Mouse (Mus musculus) MEL (cell line): ENCODE results near the gene Zfp217. TPM values are rescaled to one million over a fixed set of nuclear protein-coding genes. Genes with fewer than 3 reads are reported as not detected.

Source experiments
- DNase-seq: peaks from one replicate; pipeline ENCODE4 v3.0.0; 2011; ENCODE audit warnings: low read depth, low spot score
- H3K27ac ChIP-seq: 2 replicates; pipeline ENCODE4 v1.5.1; 2012; ENCODE audit warnings: low read depth, mild to moderate bottlenecking, control low read depth, low read length, moderate library complexity; ENCODE audit not compliant: control insufficient read depth
- H3K27me3 ChIP-seq, 2 experiments: fragments of 150-350 bp in 1 of 2; sonication (generic) in 1 of 2; 2 replicates each; pipeline ENCODE4 v1.6.1; 2012; ENCODE audit warnings: low read length in 2 of 2, mild to moderate bottlenecking in 2 of 2, improper control_type of control experiment in 1 of 2, moderate library complexity in 1 of 2; ENCODE audit not compliant: insufficient read depth in 2 of 2, control insufficient read depth in 1 of 2
- H3K36me3 ChIP-seq, 2 experiments: 2 replicates each; pipeline ENCODE4 v1.6.1; 2012 to 2014; ENCODE audit warnings: low read length in 2 of 2, improper control_type of control experiment in 1 of 2, inconsistent platforms in 1 of 2, mild to moderate bottlenecking in 1 of 2; ENCODE audit not compliant: insufficient read depth in 2 of 2, control insufficient read depth in 1 of 2
- H3K4me1 ChIP-seq, 2 experiments: fragments of 150-350 bp in 1 of 2; sonication (generic) in 1 of 2; 2 replicates each; pipeline ENCODE4 v1.6.1; 2012; ENCODE audit warnings: low read length in 2 of 2, improper control_type of control experiment in 1 of 2, mild to moderate bottlenecking in 1 of 2; ENCODE audit not compliant: insufficient read depth in 2 of 2, control insufficient read depth in 1 of 2
- H3K4me3 ChIP-seq, 2 experiments: fragments of 150-350 bp in 1 of 2; sonication (generic) in 1 of 2; 2 replicates each; pipeline ENCODE4 v1.5.1; 2012; ENCODE audit warnings: low read depth in 2 of 2, low read length in 2 of 2, mild to moderate bottlenecking in 2 of 2, moderate library complexity in 2 of 2, control low read depth in 1 of 2, improper control_type of control experiment in 1 of 2; ENCODE audit not compliant: control insufficient read depth in 1 of 2, insufficient read depth in 1 of 2
- H3K79me2 ChIP-seq: 2 replicates; pipeline ENCODE4 v1.6.1; 2012; ENCODE audit warnings: mild to moderate bottlenecking, low read length, moderate library complexity; ENCODE audit not compliant: control insufficient read depth, poor library complexity, insufficient read depth
- H3K9ac ChIP-seq: 2 replicates; pipeline ENCODE4 v1.6.1; 2012; ENCODE audit warnings: low read depth, mild to moderate bottlenecking, control low read depth, low read length, moderate library complexity; ENCODE audit not compliant: control insufficient read depth, poor library complexity, severe bottlenecking
- H3K9me3 ChIP-seq: fragments of 150-350 bp; sonication (generic); replicated peaks from 2 replicates; pipeline ENCODE4 v1.6.1; 2012; ENCODE audit warnings: mild to moderate bottlenecking, low read length, improper control_type of control experiment, moderate library complexity; ENCODE audit not compliant: insufficient read depth
- BHLHE40 ChIP-seq: IDR thresholded peaks from 2 replicates; pipeline ENCODE4 v1.6.1; 2012; ENCODE audit warnings: low read depth, mild to moderate bottlenecking, inconsistent platforms, low read length, improper control_type of control experiment, borderline replicate concordance
- CHD1 ChIP-seq: IDR thresholded peaks from 2 replicates; pipeline ENCODE4 v1.6.1; 2012; ENCODE audit warnings: low read depth, mild to moderate bottlenecking, inconsistent platforms, low read length, improper control_type of control experiment
- CHD2 ChIP-seq: IDR thresholded peaks from 2 replicates; pipeline ENCODE4 v1.6.1; 2011; ENCODE audit warnings: low read length, improper control_type of control experiment
- CTCF ChIP-seq, 3 experiments: IDR thresholded peaks in 2 of 3; conservative IDR thresholded peaks in 1 of 3; 2 replicates each; pipeline ENCODE4 v1.5.1; 2011 to 2012; ENCODE audit warnings: low read length in 3 of 3, low read depth in 2 of 3, mild to moderate bottlenecking in 2 of 3, improper control_type of control experiment in 1 of 3, inconsistent platforms in 1 of 3, mixed read lengths in 1 of 3, moderate library complexity in 1 of 3; ENCODE audit not compliant: control insufficient read depth in 1 of 3, insufficient read depth in 1 of 3, poor library complexity in 1 of 3, severe bottlenecking in 1 of 3
- E2F4 ChIP-seq: IDR thresholded peaks from 2 replicates; pipeline ENCODE4 v1.6.1; 2011; ENCODE audit warnings: low read depth, low read length, improper control_type of control experiment, borderline replicate concordance
- ELF1 ChIP-seq: IDR thresholded peaks from 2 replicates; pipeline ENCODE4 v1.6.1; 2014; ENCODE audit warnings: low read depth, mild to moderate bottlenecking, inconsistent platforms, low read length, improper control_type of control experiment, moderate library complexity
- ETS1 ChIP-seq: IDR thresholded peaks from 2 replicates; pipeline ENCODE4 v1.6.1; 2012; ENCODE audit warnings: low read depth, mild to moderate bottlenecking, inconsistent platforms, low read length, improper control_type of control experiment, moderate library complexity
- GATA1 ChIP-seq: IDR thresholded peaks from 2 replicates; pipeline ENCODE4 v1.6.1; 2011; ENCODE audit warnings: low read depth, low read length, improper control_type of control experiment
- HCFC1 ChIP-seq: IDR thresholded peaks from 2 replicates; pipeline ENCODE4 v1.6.1; 2012; ENCODE audit warnings: low read depth, mild to moderate bottlenecking, inconsistent platforms, low read length, improper control_type of control experiment, moderate library complexity
- MAX ChIP-seq: IDR thresholded peaks from 2 replicates; pipeline ENCODE4 v1.6.1; 2011; ENCODE audit warnings: low read length, improper control_type of control experiment
- MAZ ChIP-seq: IDR thresholded peaks from 2 replicates; pipeline ENCODE4 v1.6.1; 2012; ENCODE audit warnings: low read depth, mild to moderate bottlenecking, inconsistent platforms, low read length, improper control_type of control experiment
- MEF2A ChIP-seq: IDR thresholded peaks from 2 replicates; pipeline ENCODE4 v1.6.1; 2014; ENCODE audit warnings: low read depth, mild to moderate bottlenecking, inconsistent platforms, low read length, improper control_type of control experiment; ENCODE audit not compliant: poor library complexity, insufficient replicate concordance, severe bottlenecking; ENCODE audit errors: extremely low read depth
- MXI1 ChIP-seq: IDR thresholded peaks from 2 replicates; pipeline ENCODE4 v1.6.1; 2011; ENCODE audit warnings: mild to moderate bottlenecking, low read depth, low read length, improper control_type of control experiment
- MYB ChIP-seq: IDR thresholded peaks from 2 replicates; pipeline ENCODE4 v1.6.1; 2011; ENCODE audit warnings: mild to moderate bottlenecking, low read depth, low read length, improper control_type of control experiment
- MYC ChIP-seq: IDR thresholded peaks from 2 replicates; pipeline ENCODE4 v1.6.1; 2011; ENCODE audit warnings: low read depth, mild to moderate bottlenecking, low read length, improper control_type of control experiment, moderate library complexity
- NELFE ChIP-seq: IDR thresholded peaks from 2 replicates; pipeline ENCODE4 v1.6.1; 2011; ENCODE audit warnings: low read depth, low read length, improper control_type of control experiment
- NRF1 ChIP-seq: IDR thresholded peaks from 2 replicates; pipeline ENCODE4 v1.6.1; 2014; ENCODE audit warnings: low read depth, mild to moderate bottlenecking, inconsistent platforms, low read length, improper control_type of control experiment, moderate library complexity; ENCODE audit not compliant: poor library complexity, insufficient read depth, severe bottlenecking
- POLR2A ChIP-seq, 2 experiments: IDR thresholded peaks; 2 replicates each; pipeline ENCODE4 v1.6.1; 2011 to 2012; ENCODE audit warnings: low read length in 2 of 2, mild to moderate bottlenecking in 2 of 2, control low read depth in 1 of 2, improper control_type of control experiment in 1 of 2, low read depth in 1 of 2, moderate library complexity in 1 of 2; ENCODE audit not compliant: control insufficient read depth in 1 of 2, insufficient read depth in 1 of 2, poor library complexity in 1 of 2
- RCOR1 ChIP-seq: IDR thresholded peaks from 2 replicates; pipeline ENCODE4 v1.6.1; 2012; ENCODE audit warnings: low read depth, mild to moderate bottlenecking, inconsistent platforms, low read length, improper control_type of control experiment
- SIN3A ChIP-seq: IDR thresholded peaks from 2 replicates; pipeline ENCODE4 v1.6.1; 2012; ENCODE audit warnings: low read length, improper control_type of control experiment, inconsistent platforms
- SMC3 ChIP-seq: IDR thresholded peaks from 2 replicates; pipeline ENCODE4 v1.6.1; 2011; ENCODE audit warnings: low read depth, low read length, improper control_type of control experiment
- TAL1 ChIP-seq: IDR thresholded peaks from 2 replicates; pipeline ENCODE4 v1.6.1; 2012; ENCODE audit warnings: mild to moderate bottlenecking, inconsistent platforms, low read length, moderate library complexity, mixed read lengths
- TBP ChIP-seq: IDR thresholded peaks from 2 replicates; pipeline ENCODE4 v1.8.0; 2011; ENCODE audit warnings: low read depth, low read length, improper control_type of control experiment
- TCF12 ChIP-seq: IDR thresholded peaks from 2 replicates; pipeline ENCODE4 v1.6.1; 2014; ENCODE audit warnings: low read depth, mild to moderate bottlenecking, inconsistent platforms, low read length, improper control_type of control experiment, moderate library complexity
- UBTF ChIP-seq: IDR thresholded peaks from 2 replicates; pipeline ENCODE4 v1.6.1; 2012; ENCODE audit warnings: low read depth, mild to moderate bottlenecking, inconsistent platforms, low read length, improper control_type of control experiment, moderate library complexity, borderline replicate concordance; ENCODE audit not compliant: insufficient read depth
- USF1 ChIP-seq: IDR thresholded peaks from 2 replicates; pipeline ENCODE4 v1.6.1; 2014; ENCODE audit warnings: low read depth, mild to moderate bottlenecking, inconsistent platforms, low read length, improper control_type of control experiment, moderate library complexity
- USF2 ChIP-seq, 2 experiments: IDR thresholded peaks; 2 replicates each; pipeline ENCODE4 v1.6.1; 2011 to 2012; ENCODE audit warnings: improper control_type of control experiment in 2 of 2, low read length in 2 of 2, borderline replicate concordance in 1 of 2, inconsistent platforms in 1 of 2, low read depth in 1 of 2, mild to moderate bottlenecking in 1 of 2; ENCODE audit not compliant: insufficient read depth in 1 of 2
- ZMIZ1 ChIP-seq: IDR thresholded peaks from 2 replicates; pipeline ENCODE4 v1.6.1; 2012; ENCODE audit warnings: low read depth, mild to moderate bottlenecking, inconsistent platforms, low read length, improper control_type of control experiment, moderate library complexity
- polyA plus RNA-seq, 2 experiments: library from polyadenylated mRNA; stranded (reverse) in 1 of 2; unstranded in 1 of 2; fragments of >175 nt in 1 of 2; fragments of >200 nt in 1 of 2; gene quantifications; 2 replicates each; pipeline versions ENCODE4 v1.2.1 to v1.2.4; 2012; ENCODE audit warnings: low replicate concordance in 2 of 2, low read depth in 1 of 2; ENCODE audit not compliant: insufficient read length in 2 of 2, insufficient read depth in 1 of 2, missing spikeins in 1 of 2
- total RNA-seq: library from RNA; depleted of rRNA; stranded (reverse); fragments of 300-350 nt; gene quantifications from 2 replicates; pipeline ENCODE4 v1.2.3, GENCODE M21; 2012

Zfp217 gene
- total and polyA plus RNA-seq, 3 experiments, result 21.7 to 34.9 (median 25.5) TPM

DNA sequence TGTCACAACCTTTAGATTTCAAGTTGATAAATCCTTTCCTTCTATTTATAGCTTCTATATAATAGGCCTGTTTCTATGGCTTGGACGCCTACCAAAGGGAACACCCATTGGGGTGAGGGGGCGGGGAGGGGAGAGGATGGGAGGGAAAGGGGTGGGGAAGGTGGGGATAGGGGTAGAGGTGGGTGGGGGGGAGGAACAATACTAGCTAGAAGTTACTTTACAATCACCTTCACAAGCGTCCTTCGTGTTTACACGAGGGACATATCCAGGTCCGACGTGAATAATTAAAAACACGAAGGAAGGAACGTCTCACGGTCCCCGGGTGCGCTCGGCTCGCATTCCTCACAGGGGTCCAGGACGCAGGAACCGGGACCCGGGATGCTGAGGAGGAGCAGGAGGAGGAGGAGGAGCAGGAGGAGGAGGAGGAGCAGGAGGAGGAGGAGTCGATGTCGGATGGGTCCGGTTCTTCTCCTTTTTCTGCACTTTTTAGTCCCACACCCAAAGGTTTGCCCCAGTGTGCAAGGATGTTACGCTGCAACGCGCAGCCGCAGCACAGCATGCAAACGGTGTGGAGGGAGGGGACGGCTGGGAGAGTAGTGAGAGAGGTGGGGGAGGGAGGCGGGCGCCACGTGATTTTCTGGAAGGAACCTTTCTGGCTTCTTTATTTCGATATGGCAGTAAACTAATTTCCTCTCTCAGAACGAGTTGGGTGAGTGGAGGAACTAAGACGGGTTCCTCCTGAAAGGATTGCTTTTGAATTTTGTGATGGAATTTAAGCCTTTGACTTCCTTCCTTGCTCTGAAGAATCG lies 36.5 kb upstream of the Zfp217 start:
- peak overlapping the region; percentile 70 for H3K9ac ChIP-seq
- peak overlapping the region; percentile 53 to 85 for H3K4me3 ChIP-seq
- peak; percentile 96 for DNase-seq
- peaks cover 0 to 14% of the 10 kb centered on the region in 2 experiments; a peak in 2 of 4 replicates for H3K36me3 ChIP-seq
- H3K4me1 ChIP-seq, result peaks cover 11 to 20% of the 10 kb centered on the region in 2 experiments
- H3K27ac ChIP-seq, result peak overlapping the region; percentile 82
- no peaks in the 10 kb centered on the region for H3K79me2 ChIP-seq
- no peaks in the 10 kb centered on the region for H3K9me3 ChIP-seq
- H3K27me3 ChIP-seq, result no peaks in the 10 kb centered on the region
- TF ChIP-seq UBTF (no peak), RCOR1 (peak; percentile 51; the same call in 1 of the 2 replicates), HCFC1 (peak; percentile 38), SIN3A (peak; percentile 74; the same call in 1 of the 2 replicates), NELFE (peak; percentile 57), MYB (no peak), E2F4 (no peak), TBP (peak; percentile 80), CTCF (IDR thresholded peaks at IDR 0.05 in 2 of 3, conservative IDR thresholded peaks at IDR 0.05 in 1 of 3; ENCODE audit: control insufficient read depth in 1 of 3, insufficient read depth in 1 of 3, low read depth in 2 of 3, low read length in 3 of 3, poor library complexity in 1 of 3, severe bottlenecking in 1 of 3) (no peak), ETS1 (peak; percentile 53), NRF1 (peak; percentile 83), MXI1 (peak; percentile 75), BHLHE40 (peak; percentile 79), MAX (peak; percentile 81), MEF2A (0 out of 2 replicates have a peak, but pooled peaks have one; percentile 67), USF1 (peak; percentile 91), MAZ (peak; percentile 63), SMC3 (0 out of 2 replicates have a peak, but pooled peaks have one; percentile 3), POLR2A (IDR thresholded peaks at IDR 0.05; ENCODE audit: control insufficient read depth in 1 of 2, insufficient read depth in 1 of 2, low read depth in 1 of 2, low read length in 2 of 2, poor library complexity in 1 of 2) (peak in 1 of 2 experiments; percentile 62; a peak in 2 of 4 replicates), USF2 (IDR thresholded peaks at IDR 0.05; ENCODE audit: borderline replicate concordance in 1 of 2, insufficient read depth in 1 of 2, low read depth in 1 of 2, low read length in 2 of 2) (peak in 1 of 2 experiments; percentile 66; a peak in 1 of 4 replicates), ELF1 (no peak), CHD2 (no peak), ZMIZ1 (no peak), CHD1 (no peak; the same call in 1 of the 2 replicates), GATA1 (no peak), TCF12 (peak; percentile 21), TAL1 (no peak), MYC (peak; percentile 93)
